Mouse (Mus musculus): ENCODE results near the gene Sgf29. TPM values are rescaled to one million over a fixed set of nuclear protein-coding genes. Genes with fewer than 3 reads are reported as not detected.
"Not testable (repeated sequence)": the region's sequence is repeated elsewhere in the genome, so short reads cannot be mapped to it uniquely, and the experiment has no call there.

Sgf29 gene
- polyA plus RNA-seq, 1 experiment = 69.1 TPM

GRCm38 (mm10) chr7:126635375-126635774, 13.7 kb upstream of the Sgf29 start:
- H3K4me1 ChIP-seq = peaks cover 72% of the 10 kb centered on the region
- TF ChIP-seq FLI1 (IDR thresholded peaks at IDR 0.05; ENCODE audit: low read length) (no peak), GATA1 (IDR thresholded peaks at IDR 0.05; ENCODE audit: borderline replicate concordance, low read length) (no peak)
- H3K27me3 ChIP-seq (replicated peaks) = no peaks in the 10 kb centered on the region
- H3K36me3 ChIP-seq (replicated peaks; ENCODE audit: low read length) = peaks cover 74% of the 10 kb centered on the region
- H3K4me3 ChIP-seq (replicated peaks) = no peak overlapping the region
- no peaks in the 10 kb centered on the region for H3K9me3 ChIP-seq

GRCm38 (mm10) chr7:126636733-126637520, 12.2 kb upstream of the Sgf29 start:
- Histone ChIP-seq H3K27me3 (replicated peaks) (no peaks in the 10 kb centered on the region), H3K4me3 (replicated peaks) (no peak overlapping the region), H3K9me3 (no peaks in the 10 kb centered on the region), H3K36me3 (replicated peaks; ENCODE audit: low read length) (peaks cover 69% of the 10 kb centered on the region), H3K4me1 (peaks cover 61% of the 10 kb centered on the region)
- TF ChIP-seq FLI1 (IDR thresholded peaks at IDR 0.05; ENCODE audit: low read length) (no peak), GATA1 (IDR thresholded peaks at IDR 0.05; ENCODE audit: borderline replicate concordance, low read length) (no peak)

GRCm38 (mm10) chr7:126642545-126643243, 6.4 kb upstream of the Sgf29 start:
- Histone ChIP-seq H3K36me3 (replicated peaks; ENCODE audit: low read length) (peaks cover 34% of the 10 kb centered on the region), H3K4me1 (peaks cover 63% of the 10 kb centered on the region), H3K27me3 (replicated peaks) (no peaks in the 10 kb centered on the region), H3K4me3 (replicated peaks) (no peak overlapping the region), H3K9me3 (no peaks in the 10 kb centered on the region)
- TF ChIP-seq FLI1 (IDR thresholded peaks at IDR 0.05; ENCODE audit: low read length) (no peak), GATA1 (IDR thresholded peaks at IDR 0.05; ENCODE audit: borderline replicate concordance, low read length) (no peak)

- not testable (repeated sequence) for H3K9me3 ChIP-seq; H3K27me3 ChIP-seq (replicated peaks); H3K4me3 ChIP-seq (replicated peaks)
- peaks cover 65% of the 10 kb centered on the region for H3K4me1 ChIP-seq
- peaks cover 33% of the 10 kb centered on the region for H3K36me3 ChIP-seq (replicated peaks; ENCODE audit: low read length)
Observed at GRCm38 (mm10) chr7:126643244-126643617, 5.9 kb upstream of the Sgf29 start.

GRCm38 (mm10) chr7:126644345-126644744, 4.8 kb upstream of the Sgf29 start:
- Histone ChIP-seq H3K4me3 (replicated peaks) (no peak overlapping the region), H3K4me1 (peaks cover 69% of the 10 kb centered on the region), H3K9me3 (no peaks in the 10 kb centered on the region), H3K36me3 (replicated peaks; ENCODE audit: low read length) (peaks cover 24% of the 10 kb centered on the region), H3K27me3 (replicated peaks) (no peaks in the 10 kb centered on the region)
- TF ChIP-seq FLI1 (IDR thresholded peaks at IDR 0.05; ENCODE audit: low read length) (no peak), GATA1 (IDR thresholded peaks at IDR 0.05; ENCODE audit: borderline replicate concordance, low read length) (no peak)

- no peaks in the 10 kb centered on the region for H3K27me3 ChIP-seq (replicated peaks)
- peaks cover 73% of the 10 kb centered on the region for H3K4me1 ChIP-seq
- TF ChIP-seq GATA1 (IDR thresholded peaks at IDR 0.05; ENCODE audit: borderline replicate concordance, low read length) (no peak), FLI1 (IDR thresholded peaks at IDR 0.05; ENCODE audit: low read length) (no peak)
- H3K9me3 ChIP-seq = no peaks in the 10 kb centered on the region
- no peak overlapping the region for H3K4me3 ChIP-seq (replicated peaks)
- peaks cover 18% of the 10 kb centered on the region for H3K36me3 ChIP-seq (replicated peaks; ENCODE audit: low read length)
Observed at GRCm38 (mm10) chr7:126644914-126645313, 4.2 kb upstream of the Sgf29 start.

- H3K4me1 ChIP-seq = peaks cover 81% of the 10 kb centered on the region
- no peaks in the 10 kb centered on the region for H3K27me3 ChIP-seq (replicated peaks)
- H3K36me3 ChIP-seq (replicated peaks; ENCODE audit: low read length) = peaks cover 12% of the 10 kb centered on the region
- TF ChIP-seq FLI1 (IDR thresholded peaks at IDR 0.05; ENCODE audit: low read length) (no peak), GATA1 (IDR thresholded peaks at IDR 0.05; ENCODE audit: borderline replicate concordance, low read length) (no peak)
- no peaks in the 10 kb centered on the region for H3K9me3 ChIP-seq
- no peak overlapping the region for H3K4me3 ChIP-seq (replicated peaks)
Observed at GRCm38 (mm10) chr7:126645708-126646107, 3.4 kb upstream of the Sgf29 start.

- H3K36me3 ChIP-seq (replicated peaks; ENCODE audit: low read length) = peaks cover 8% of the 10 kb centered on the region
- TF ChIP-seq FLI1 (IDR thresholded peaks at IDR 0.05; ENCODE audit: low read length) (no peak), GATA1 (IDR thresholded peaks at IDR 0.05; ENCODE audit: borderline replicate concordance, low read length) (no peak)
- peak overlapping the region; percentile 99 for H3K4me3 ChIP-seq (replicated peaks)
- no peaks in the 10 kb centered on the region for H3K9me3 ChIP-seq
- no peaks in the 10 kb centered on the region for H3K27me3 ChIP-seq (replicated peaks)
- peaks cover 90% of the 10 kb centered on the region for H3K4me1 ChIP-seq
Observed at GRCm38 (mm10) chr7:126648486-126648885, 623 bp upstream of the Sgf29 start.

- H3K9me3 ChIP-seq = no peaks in the 10 kb centered on the region
- H3K4me1 ChIP-seq = peaks cover 88% of the 10 kb centered on the region
- H3K36me3 ChIP-seq (replicated peaks; ENCODE audit: low read length) = no peaks in the 10 kb centered on the region
- TF ChIP-seq GATA1 (IDR thresholded peaks at IDR 0.05; ENCODE audit: borderline replicate concordance, low read length) (no peak), FLI1 (IDR thresholded peaks at IDR 0.05; ENCODE audit: low read length) (no peak)
- no peaks in the 10 kb centered on the region for H3K27me3 ChIP-seq (replicated peaks)
- H3K4me3 ChIP-seq (replicated peaks) = no peak overlapping the region
Observed at GRCm38 (mm10) chr7:126650852-126651251, 1.7 kb downstream of the Sgf29 start.

GRCm38 (mm10) chr7:126653991-126654390, 4.9 kb downstream of the Sgf29 start:
- Histone ChIP-seq H3K4me3 (replicated peaks) (no peak overlapping the region), H3K4me1 (peaks cover 90% of the 10 kb centered on the region)
- TF ChIP-seq FLI1 (IDR thresholded peaks at IDR 0.05; ENCODE audit: low read length) = no peak
- no peak for TF ChIP-seq GATA1 (IDR thresholded peaks at IDR 0.05; ENCODE audit: borderline replicate concordance, low read length)

More at GRCm38 (mm10) chr7:126653991-126654390, 4.9 kb downstream of the Sgf29 start:
- Histone ChIP-seq H3K27me3 (replicated peaks) (no peaks in the 10 kb centered on the region), H3K9me3 (no peaks in the 10 kb centered on the region), H3K36me3 (replicated peaks; ENCODE audit: low read length) (peaks cover 2% of the 10 kb centered on the region)
